Comparison of ENCODE assay signal across 11 mouse cellular contexts in the genomic region with DNA sequence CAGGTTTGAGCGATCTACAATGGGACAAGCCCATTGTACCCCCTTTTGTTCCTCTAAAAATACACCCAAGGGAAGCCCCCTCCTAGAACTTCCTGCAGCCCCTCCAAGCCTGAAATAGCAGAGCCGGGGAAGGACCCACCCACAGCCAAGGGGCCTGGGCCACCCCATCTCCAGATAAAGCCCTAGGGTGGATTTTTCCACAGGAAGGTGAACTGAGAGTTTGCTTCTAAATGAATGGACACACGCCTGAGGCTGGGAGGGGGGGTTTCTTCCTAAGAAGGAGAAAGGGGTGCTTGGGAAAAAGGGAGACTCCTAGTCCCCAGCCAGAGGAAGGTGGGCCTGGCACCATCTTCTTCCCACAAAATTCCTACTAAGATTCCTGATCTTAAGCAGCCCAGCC. TPM values are rescaled to one million over a fixed set of nuclear protein-coding genes. Genes with fewer than 3 reads are reported as not detected.
DNase-seq lines count a peak whose midpoint lies in the region; ATAC-seq and TF ChIP-seq lines count a peak whose summit lies in the region.
"Had no signal": no experiment of that assay in that cellular context is flagged by ENCODE, and none has a peak within 500 bp of the region (broad histone marks: within the 10 kb centered on the region; RNA-seq: fewer than 3 reads in every experiment).

No protein-coding gene starts in this region.

- H3K4me1 ChIP-seq in liver, embryonic 12.5 days, result peaks cover 46% of the 10 kb centered on the region
- H3K4me1 ChIP-seq in heart, embryonic 12.5 days (replicated peaks), result peaks cover 66% of the 10 kb centered on the region
- H3K4me1 ChIP-seq in kidney, postnatal 0 days (replicated peaks; ENCODE audit: insufficient read depth, low read length), result peaks cover 38% of the 10 kb centered on the region
- H3K4me1 ChIP-seq in olfactory bulb, adult 2 months (ENCODE audit: control insufficient read depth, insufficient read depth, low read length), result peaks cover 58% of the 10 kb centered on the region
- H3K4me1 ChIP-seq in forebrain, embryonic 16.5 days (replicated peaks; ENCODE audit: control insufficient read depth, insufficient read depth, low read length), result peaks cover 13% of the 10 kb centered on the region

- no peak overlapping the region for H3K4me3 ChIP-seq in liver, embryonic 12.5 days
- H3K4me3 ChIP-seq in heart, embryonic 12.5 days, result no peak overlapping the region
- no peak overlapping the region for H3K4me3 ChIP-seq in kidney, postnatal 0 days (replicated peaks; ENCODE audit: low read depth, low read length)
- 0 out of 2 replicates have a peak overlapping the region, but pooled peaks have one; percentile 2 for H3K4me3 ChIP-seq in olfactory bulb, adult 2 months (ENCODE audit: insufficient read depth, low read depth, low read length)
- H3K4me3 ChIP-seq in forebrain, embryonic 16.5 days (replicated peaks; ENCODE audit: low read length), result no peak overlapping the region

- H3K36me3 ChIP-seq in liver, embryonic 12.5 days, result peaks cover 4% of the 10 kb centered on the region; the same call in 1 of the 2 replicates
- peaks cover 12% of the 10 kb centered on the region for H3K36me3 ChIP-seq in heart, embryonic 12.5 days
- 0 out of 2 replicates have a peak, but pooled peaks cover 13% of the 10 kb centered on the region for H3K36me3 ChIP-seq in kidney, postnatal 0 days (ENCODE audit: insufficient read depth, low read length)
- no peaks in the 10 kb centered on the region for H3K36me3 ChIP-seq in forebrain, embryonic 16.5 days (ENCODE audit: control insufficient read depth, insufficient read depth)
- H3K36me3 ChIP-seq: G1E had no signal

- H3K9me3 ChIP-seq in liver, embryonic 12.5 days (replicated peaks), result no peaks in the 10 kb centered on the region
- H3K9me3 ChIP-seq in heart, embryonic 12.5 days (replicated peaks), result no peaks in the 10 kb centered on the region
- no peaks in the 10 kb centered on the region for H3K9me3 ChIP-seq in kidney, postnatal 0 days (replicated peaks; ENCODE audit: low read length)
- H3K9me3 ChIP-seq in forebrain, embryonic 16.5 days (ENCODE audit: control insufficient read depth, low read length), result no peaks in the 10 kb centered on the region
- H3K9me3 ChIP-seq: G1E had no signal

- H3K9ac ChIP-seq in liver, embryonic 12.5 days, result peak overlapping the region; percentile 8; the same call in 1 of the 2 replicates
- peak overlapping the region; percentile 28; the same call in 1 of the 2 replicates for H3K9ac ChIP-seq in heart, embryonic 12.5 days
- H3K9ac ChIP-seq in kidney, postnatal 0 days (ENCODE audit: low read depth, low read length), result no peak overlapping the region
- H3K9ac ChIP-seq in forebrain, embryonic 16.5 days (replicated peaks; ENCODE audit: low read depth, low read length), result no peak overlapping the region

- WGBS in liver, embryonic 12.5 days (ENCODE audit: insufficient replicate concordance), result 41% methylated on average over 3 of the region's 3 CpGs
- 40% methylated on average over 3 of the region's 3 CpGs for WGBS in heart, embryonic 12.5 days
- WGBS in kidney, postnatal 0 days, result 68% methylated on average over 3 of the region's 3 CpGs
- WGBS in olfactory bulb, adult 2 months, result 53% methylated on average over 3 of the region's 3 CpGs
- WGBS in forebrain, embryonic 16.5 days, result 77% methylated on average over 3 of the region's 3 CpGs

- DNase-seq in liver, result no peak
- no peak for DNase-seq in kidney, postnatal 0 days (ENCODE audit: low spot score)
- no peak for DNase-seq in cerebellum, adult 18-20 months
- no peak for DNase-seq in cerebellum, adult 11-12 months
- DNase-seq: right cerebral cortex, postnatal 14 days had no signal

- no peak for TF ChIP-seq CTCF in kidney, postnatal 0 days (IDR thresholded peaks at IDR 0.05; ENCODE audit: low read depth)
- TF ChIP-seq CTCF in olfactory bulb, adult 2 months (IDR thresholded peaks at IDR 0.05; ENCODE audit: insufficient read depth, low read depth, low read length), result no peak

- peak overlapping the region; percentile 42 for H3K27ac ChIP-seq in liver, embryonic 12.5 days
- peak overlapping the region; percentile 87 for H3K27ac ChIP-seq in heart, embryonic 12.5 days (ENCODE audit: poor library complexity, severe bottlenecking)
- H3K27ac ChIP-seq in kidney, postnatal 0 days, result peak overlapping the region; percentile 84
- H3K27ac ChIP-seq in olfactory bulb, adult 2 months (ENCODE audit: insufficient read depth, low read depth, low read length), result peak overlapping the region; percentile 95
- H3K27ac ChIP-seq in forebrain, embryonic 16.5 days (ENCODE audit: low read length), result no peak overlapping the region

- H3K4me2 ChIP-seq in liver, embryonic 12.5 days, result no peak overlapping the region
- peak overlapping the region; percentile 43; the same call in 1 of the 2 replicates for H3K4me2 ChIP-seq in heart, embryonic 12.5 days
- H3K4me2 ChIP-seq in kidney, postnatal 0 days (ENCODE audit: low read length), result peak overlapping the region; percentile 46
- no peak overlapping the region for H3K4me2 ChIP-seq in forebrain, embryonic 16.5 days (ENCODE audit: low read length)

- no peak for ATAC-seq in liver, embryonic 12.5 days
- ATAC-seq in heart, embryonic 12.5 days (ENCODE audit: insufficient number of reproducible peaks, low FRiP score), result peak; percentile 17; the same call in 1 of the 2 replicates
- ATAC-seq in kidney, postnatal 0 days (replicated peaks; ENCODE audit: low FRiP score, low read depth), result no peak
- ATAC-seq in forebrain, embryonic 16.5 days, result no peak

- no peak for TF ChIP-seq POLR2A in olfactory bulb, adult 2 months (IDR thresholded peaks at IDR 0.05; ENCODE audit: insufficient read depth, low read depth, low read length)

- peaks cover 42% of the 10 kb centered on the region for H3K27me3 ChIP-seq in liver, embryonic 12.5 days (replicated peaks)
- peaks cover 52% of the 10 kb centered on the region for H3K27me3 ChIP-seq in heart, embryonic 12.5 days (replicated peaks)
- no peaks in the 10 kb centered on the region for H3K27me3 ChIP-seq in kidney, postnatal 0 days (ENCODE audit: insufficient read depth, low read length)
- no peaks in the 10 kb centered on the region for H3K27me3 ChIP-seq in forebrain, embryonic 16.5 days (replicated peaks; ENCODE audit: control insufficient read depth, insufficient read depth, low read length)

RNA-seq across cellular contexts. Expression of gene Slc9a3r2, which starts 4.2 kb away (rescaled TPM):
- polyA plus RNA-seq in liver, embryonic 12.5 days (2016; fragmentation: Nextera tagmentation; extraction: Ambion mirVana), result 14.6 and 15.2 TPM in 2 replicates
- 56.6 and 59.7 TPM in 2 replicates for polyA plus RNA-seq in heart, embryonic 12.5 days (2016; fragmentation: Nextera tagmentation; extraction: Ambion mirVana)
- 141 and 145 TPM in 2 replicates for polyA plus RNA-seq in kidney, postnatal 0 days (2015; fragmentation: Nextera tagmentation; extraction: Ambion mirVana)
- polyA plus RNA-seq in olfactory bulb, adult 2 months (2012; ENCODE audit: insufficient read depth, insufficient read length, low replicate concordance, missing spikeins), result not detected in 2 replicates
- polyA plus RNA-seq in forebrain, embryonic 16.5 days (2015; fragmentation: Nextera tagmentation; extraction: Ambion mirVana), result 28.1 and 31.2 TPM in 2 replicates

RNA-seq across cellular contexts. Expression of gene Npw, which starts 12.3 kb away (rescaled TPM):
- polyA plus RNA-seq in liver, embryonic 12.5 days (2016; fragmentation: Nextera tagmentation; extraction: Ambion mirVana), result 0.33 TPM in 1 of 2 replicates, not detected in the other
- polyA plus RNA-seq in heart, embryonic 12.5 days (2016; fragmentation: Nextera tagmentation; extraction: Ambion mirVana), result not detected in 2 replicates
- polyA plus RNA-seq in kidney, postnatal 0 days (2015; fragmentation: Nextera tagmentation; extraction: Ambion mirVana), result 0.32 and 0.38 TPM in 2 replicates
- polyA plus RNA-seq in olfactory bulb, adult 2 months (2012; ENCODE audit: insufficient read depth, insufficient read length, low replicate concordance, missing spikeins), result not detected in 2 replicates
- not detected in 2 replicates for polyA plus RNA-seq in forebrain, embryonic 16.5 days (2015; fragmentation: Nextera tagmentation; extraction: Ambion mirVana)
- polyA plus RNA-seq: G1E; gonadal fat pad, adult 2 months had no signal

RNA-seq across cellular contexts. Expression of gene Nthl1, which starts 13.4 kb away (rescaled TPM):
- polyA plus RNA-seq in liver, embryonic 12.5 days (2016; fragmentation: Nextera tagmentation; extraction: Ambion mirVana), result 11.3 and 12.4 TPM in 2 replicates
- polyA plus RNA-seq in heart, embryonic 12.5 days (2016; fragmentation: Nextera tagmentation; extraction: Ambion mirVana), result 7.8 and 8.3 TPM in 2 replicates
- polyA plus RNA-seq in kidney, postnatal 0 days (2015; fragmentation: Nextera tagmentation; extraction: Ambion mirVana), result 13.4 and 14.9 TPM in 2 replicates
- polyA plus RNA-seq in olfactory bulb, adult 2 months (2012; ENCODE audit: insufficient read depth, insufficient read length, low replicate concordance, missing spikeins), result not detected in 2 replicates
- 13.4 and 14.4 TPM in 2 replicates for polyA plus RNA-seq in forebrain, embryonic 16.5 days (2015; fragmentation: Nextera tagmentation; extraction: Ambion mirVana)

RNA-seq across cellular contexts. Expression of gene Tsc2, which starts 13.5 kb away (rescaled TPM):
- 30.8 and 35.0 TPM in 2 replicates for polyA plus RNA-seq in liver, embryonic 12.5 days (2016; fragmentation: Nextera tagmentation; extraction: Ambion mirVana)
- polyA plus RNA-seq in heart, embryonic 12.5 days (2016; fragmentation: Nextera tagmentation; extraction: Ambion mirVana), result 66.5 and 74.6 TPM in 2 replicates
- 36.4 and 42.4 TPM in 2 replicates for polyA plus RNA-seq in kidney, postnatal 0 days (2015; fragmentation: Nextera tagmentation; extraction: Ambion mirVana)
- polyA plus RNA-seq in olfactory bulb, adult 2 months (2012; ENCODE audit: insufficient read depth, insufficient read length, low replicate concordance, missing spikeins), result 286 TPM in 1 of 2 replicates, not detected in the other
- polyA plus RNA-seq in forebrain, embryonic 16.5 days (2015; fragmentation: Nextera tagmentation; extraction: Ambion mirVana), result 80.4 and 86.8 TPM in 2 replicates

RNA-seq across cellular contexts. Expression of gene Zfp598, which starts 23.6 kb away (rescaled TPM):
- polyA plus RNA-seq in liver, embryonic 12.5 days (2016; fragmentation: Nextera tagmentation; extraction: Ambion mirVana), result 19.7 and 20.4 TPM in 2 replicates
- polyA plus RNA-seq in heart, embryonic 12.5 days (2016; fragmentation: Nextera tagmentation; extraction: Ambion mirVana), result 20.1 and 21.2 TPM in 2 replicates
- polyA plus RNA-seq in kidney, postnatal 0 days (2015; fragmentation: Nextera tagmentation; extraction: Ambion mirVana), result 17.5 and 18.1 TPM in 2 replicates
- polyA plus RNA-seq in olfactory bulb, adult 2 months (2012; ENCODE audit: insufficient read depth, insufficient read length, low replicate concordance, missing spikeins), result not detected in 2 replicates
- polyA plus RNA-seq in forebrain, embryonic 16.5 days (2015; fragmentation: Nextera tagmentation; extraction: Ambion mirVana), result 17.9 and 22.0 TPM in 2 replicates

Comparison
In these comparisons a context has a peak if more than half of its experiments do, and no peak if none do; other contexts are left out.
1. H3K4me2 ChIP-seq: peak in heart, embryonic 12.5 days (single experiment) and kidney, postnatal 0 days (single experiment); none in liver, embryonic 12.5 days (single experiment) and forebrain, embryonic 16.5 days (single experiment).
2. H3K9ac ChIP-seq: peak in liver, embryonic 12.5 days (single experiment) and heart, embryonic 12.5 days (single experiment); none in kidney, postnatal 0 days (single experiment) and forebrain, embryonic 16.5 days (single experiment).
3. RNA of gene Slc9a3r2, which starts 4.2 kb away (polyA plus RNA-seq): 141 to 145 TPM in kidney, postnatal 0 days, 56.6 to 59.7 TPM in heart, embryonic 12.5 days, 28.1 to 31.2 TPM in forebrain, embryonic 16.5 days and 14.6 to 15.2 TPM in liver, embryonic 12.5 days; not detected in olfactory bulb, adult 2 months; every median in the first group is over 10 times any median in the second.